Mouse (Mus musculus) liver, embryonic 14.5 days (tissue): ENCODE measurements at regions not wholly inside any gene's neighbourhood (a gene's known extent, or its start where the extent isn't known, plus 50 kb on each side); places are given as distances from the start of the nearest gene placed in this dataset.
A peak's percentile ranks its signal among the peaks of the same experiment; 100 is the strongest.

Experiments
- ATAC-seq: fragments of 200-750 bp; cut with Nextera tagmentation; 2 replicates; pipeline ENCODE4 v1.8.0; 2017; ENCODE audit warnings: moderate number of reproducible peaks, mild to moderate bottlenecking, moderate library complexity; ENCODE audit not compliant: insufficient read depth
- DNase-seq, 3 experiments: peaks; one replicate each; pipeline ENCODE4 v3.0.0-alpha.2; 2012 to 2013; ENCODE audit warnings: low read depth in 3 of 3, low spot score in 3 of 3
- H3K27ac ChIP-seq: fragments of 300-500 bp; sonication (generic); 2 replicates; pipeline ENCODE4 v1.5.1; 2014; ENCODE audit warnings: moderate library complexity, mild to moderate bottlenecking, control low read depth, inconsistent platforms
- H3K27me3 ChIP-seq: fragments of 300-500 bp; sonication (generic); 2 replicates; pipeline ENCODE4 v1.6.1; 2014; ENCODE audit warnings: mild to moderate bottlenecking, low read length, moderate library complexity; ENCODE audit not compliant: control insufficient read depth, insufficient read depth
- H3K36me3 ChIP-seq: fragments of 300-500 bp; sonication (generic); replicated peaks from 2 replicates; pipeline ENCODE4 v1.6.1; 2014; ENCODE audit warnings: low read depth; ENCODE audit not compliant: control insufficient read depth, insufficient read depth
- H3K4me1 ChIP-seq, 2 experiments: fragments of 200-500 bp in 1 of 2; fragments of 300-500 bp in 1 of 2; sonication (generic) in 1 of 2; replicated peaks; 2 replicates each; pipeline ENCODE4 v1.6.1; 2012 to 2014; ENCODE audit warnings: antibody characterized with exemption in 1 of 2, inconsistent platforms in 1 of 2, low read length in 1 of 2; ENCODE audit not compliant: control insufficient read depth in 2 of 2, insufficient read depth in 2 of 2
- H3K4me2 ChIP-seq: fragments of 300-500 bp; sonication (generic); 2 replicates; pipeline ENCODE4 v1.6.1; 2014; ENCODE audit warnings: low read depth, mild to moderate bottlenecking, control low read depth, moderate library complexity
- H3K4me3 ChIP-seq, 2 experiments: fragments of 200-500 bp in 1 of 2; fragments of 300-500 bp in 1 of 2; sonication (generic) in 1 of 2; 2 replicates each; pipeline ENCODE4 v1.5.1; 2012 to 2014; ENCODE audit warnings: low read depth in 2 of 2, low read length in 2 of 2, mild to moderate bottlenecking in 2 of 2, control low read depth in 1 of 2, inconsistent platforms in 1 of 2, moderate library complexity in 1 of 2; ENCODE audit not compliant: insufficient read depth in 1 of 2
- H3K9ac ChIP-seq: fragments of 300-500 bp; sonication (generic); replicated peaks from 2 replicates; pipeline ENCODE4 v1.6.1; 2014; ENCODE audit warnings: mild to moderate bottlenecking, control low read depth, moderate library complexity
- H3K9me3 ChIP-seq: fragments of 300-500 bp; sonication (generic); 2 replicates; pipeline ENCODE4 v1.6.1; 2016; ENCODE audit warnings: low read length, mixed read lengths; ENCODE audit not compliant: control insufficient read depth
- CTCF ChIP-seq: IDR thresholded peaks from 2 replicates; pipeline ENCODE4 v1.5.1; 2016; ENCODE audit warnings: antibody characterized with exemption, low read depth, control low read depth
- EP300 ChIP-seq: IDR thresholded peaks from 2 replicates; pipeline ENCODE4 v1.6.1; 2016; ENCODE audit warnings: antibody characterized with exemption, low read depth
- WGBS: fragments of 180-500 bp; shearing (Covaris S2); extraction: QIAGEN DNeasy Blood & Tissue Kit; methylation state at CpG from one replicate; pipeline ENCODE4 v1.1.7; 2014; ENCODE audit not compliant: insufficient replicate concordance; 5-methylcytosine and 5-hydroxymethylcytosine counted together

DNA sequence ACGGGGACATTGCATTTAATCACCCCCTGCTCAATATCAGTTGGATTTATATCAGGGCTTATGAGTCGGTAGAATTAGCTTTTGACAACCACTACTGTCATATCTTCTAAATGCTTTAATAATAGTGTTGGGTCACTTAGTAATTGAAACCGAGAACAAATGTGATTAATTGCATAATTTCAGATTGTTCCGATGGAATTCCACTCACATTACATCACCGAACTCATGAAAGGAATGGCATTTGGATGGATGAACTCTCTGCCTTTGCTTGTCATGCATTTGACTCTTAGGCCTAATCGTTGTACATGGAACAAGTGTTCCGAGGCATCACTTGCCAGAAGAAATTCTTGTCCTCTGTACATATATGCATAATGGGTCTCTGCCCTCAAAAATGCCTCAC lies 99.6 kb upstream of the Tbc1d5 start:
- Histone ChIP-seq H3K4me2 (no peak overlapping the region), H3K4me1 (0 out of 4 replicates have a peak, but pooled peaks cover 0 to 2% of the 10 kb centered on the region in 2 experiments), H3K36me3 (no peaks in the 10 kb centered on the region), H3K4me3 (no peak overlapping the region), H3K9me3 (no peaks in the 10 kb centered on the region), H3K9ac (no peak overlapping the region), H3K27me3 (no peaks in the 10 kb centered on the region), H3K27ac (no peak overlapping the region)
- TF ChIP-seq EP300: no peak
- WGBS: 68% methylated on average over 7 of the region's 7 CpGs
- DNase-seq (no peak), ATAC-seq (no peak)

DNA sequence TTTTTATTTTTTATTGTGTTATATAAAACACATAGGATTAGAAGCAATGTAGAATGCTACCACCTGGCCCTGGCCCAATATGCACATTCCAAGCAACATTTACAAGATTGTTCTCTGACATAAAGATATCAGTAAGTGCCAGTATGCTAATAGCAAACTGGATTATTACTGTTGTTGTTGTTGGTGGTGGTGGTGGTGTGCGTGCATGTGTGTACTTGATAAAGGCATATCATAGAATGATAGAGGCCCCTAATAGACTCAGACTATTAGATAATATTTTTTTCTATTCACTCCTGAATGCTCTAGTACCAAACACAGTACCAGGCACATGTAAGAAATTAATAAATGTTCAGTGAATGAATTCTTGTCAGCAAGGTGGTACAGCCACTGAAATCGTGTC lies 98.9 kb upstream of the Tbc1d5 start:
- peak; percentile 58; the same call in 1 of the 2 replicates for ATAC-seq
- 0 out of 4 replicates have a peak, but pooled peaks cover 0 to 2% of the 10 kb centered on the region in 2 experiments for H3K4me1 ChIP-seq
- 45% methylated on average over 2 of the region's 2 CpGs for WGBS

DNA sequence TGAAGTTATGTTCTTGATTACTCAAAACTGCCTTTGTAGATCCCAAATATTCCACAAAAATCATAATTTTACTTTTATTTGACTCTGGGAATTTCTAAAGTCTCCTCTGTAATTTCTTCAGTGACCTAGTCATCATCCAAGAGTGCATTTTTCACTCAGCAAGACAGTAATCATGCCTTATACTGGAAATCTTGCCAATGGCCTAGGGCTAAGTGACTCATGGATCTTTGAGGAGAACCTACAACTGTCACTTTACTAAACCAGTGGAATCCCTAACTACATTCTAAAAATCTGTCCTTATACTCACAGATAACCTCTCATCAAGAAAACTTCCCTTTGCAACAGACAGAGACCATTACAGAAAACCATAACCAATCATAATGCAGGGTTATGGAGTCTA lies 98.0 kb upstream of the Tbc1d5 start:
- H3K4me2 ChIP-seq: no peak overlapping the region
- TF ChIP-seq EP300 (no peak), CTCF (no peak)
- H3K36me3 ChIP-seq: no peaks in the 10 kb centered on the region
- no peak for ATAC-seq
- DNase-seq: no peak
- H3K27me3 ChIP-seq: no peaks in the 10 kb centered on the region
- H3K9ac ChIP-seq: no peak overlapping the region
- no peak overlapping the region for H3K4me3 ChIP-seq
- no peak overlapping the region for H3K27ac ChIP-seq
- no peaks in the 10 kb centered on the region for H3K9me3 ChIP-seq
- 0 out of 4 replicates have a peak, but pooled peaks cover 0 to 2% of the 10 kb centered on the region in 2 experiments for H3K4me1 ChIP-seq

More for the DNA sequence above, 98.9 kb upstream of the Tbc1d5 start:
- Histone ChIP-seq H3K27me3 (no peaks in the 10 kb centered on the region), H3K4me3 (no peak overlapping the region), H3K27ac (no peak overlapping the region), H3K9me3 (no peaks in the 10 kb centered on the region), H3K36me3 (no peaks in the 10 kb centered on the region), H3K9ac (no peak overlapping the region), H3K4me2 (no peak overlapping the region)
- DNase-seq: no peak
- TF ChIP-seq CTCF (no peak), EP300 (peak; percentile 46; the same call in 1 of the 2 replicates)

DNA sequence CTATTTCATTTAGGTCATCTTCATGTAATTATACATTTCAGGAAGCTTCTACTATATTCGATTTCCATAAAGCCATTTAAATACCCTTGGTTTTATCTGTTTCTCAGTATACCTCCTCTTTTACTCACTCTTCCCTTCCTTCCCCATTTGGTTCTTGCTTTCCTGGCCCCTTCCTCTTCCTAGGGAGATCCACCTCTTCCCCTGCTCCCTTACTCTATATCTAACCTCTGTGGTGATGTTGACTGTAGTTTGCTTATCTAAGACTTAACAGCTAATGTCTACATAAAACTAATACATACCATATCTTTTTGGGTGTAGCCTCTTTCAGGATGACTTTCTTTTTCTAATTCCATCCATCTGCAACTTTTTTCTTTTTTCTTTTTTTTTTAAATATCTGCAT lies 92.9 kb upstream of the Tbc1d5 start:
- WGBS: 44% methylated on average over 1 of the region's 1 CpGs
- no peak for ATAC-seq
- H3K4me3 ChIP-seq: no peak overlapping the region

DNA sequence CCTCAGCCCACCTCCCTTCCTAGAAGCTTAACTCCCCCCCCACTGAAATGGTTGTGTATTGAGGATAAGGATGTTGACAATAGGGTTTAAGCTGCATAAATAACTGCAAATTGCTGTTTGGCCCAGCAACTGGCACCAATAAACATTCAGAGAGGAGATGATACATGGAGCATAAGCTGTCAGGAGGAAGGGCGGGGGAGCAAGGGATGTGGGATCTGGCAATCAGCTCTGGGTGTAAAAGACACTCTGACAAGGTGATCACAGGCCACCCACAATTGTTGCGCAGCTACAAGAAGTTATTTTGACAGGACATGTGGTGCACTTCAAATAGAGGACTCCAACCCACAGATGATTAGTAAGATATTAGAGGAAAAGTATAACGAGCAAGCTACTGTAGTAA lies 83.8 kb upstream of the Tbc1d5 start:
- 63% methylated on average over 3 of the region's 3 CpGs for WGBS
- no peaks in the 10 kb centered on the region for H3K27me3 ChIP-seq
- ATAC-seq: no peak
- no peak overlapping the region for H3K9ac ChIP-seq
- H3K9me3 ChIP-seq: no peaks in the 10 kb centered on the region
- H3K4me1 ChIP-seq: no peaks in the 10 kb centered on the region
- no peak overlapping the region for H3K27ac ChIP-seq
- TF ChIP-seq EP300 (no peak), CTCF (no peak)
- no peak overlapping the region for H3K4me3 ChIP-seq
- DNase-seq: no peak
- H3K4me2 ChIP-seq: no peak overlapping the region
- no peaks in the 10 kb centered on the region for H3K36me3 ChIP-seq

More for the DNA sequence above, 92.9 kb upstream of the Tbc1d5 start:
- Histone ChIP-seq H3K27me3 (no peaks in the 10 kb centered on the region), H3K9ac (no peak overlapping the region), H3K36me3 (no peaks in the 10 kb centered on the region), H3K4me1 (no peaks in the 10 kb centered on the region), H3K4me2 (no peak overlapping the region), H3K27ac (no peak overlapping the region), H3K9me3 (no peaks in the 10 kb centered on the region)
- no peak for DNase-seq
- TF ChIP-seq CTCF (no peak), EP300 (no peak)
